In genomic region chr5:18358191-18358590, GRCm38 (mm10) we compare ENCODE assay signal across 7 mouse cellular contexts. TPM values are rescaled to one million over a fixed set of nuclear protein-coding genes. Genes with fewer than 3 reads are reported as not detected.
DNase-seq lines count a peak whose midpoint lies in the region; ATAC-seq lines count a peak whose summit lies in the region.

No protein-coding gene starts in this region.

- H3K27me3 ChIP-seq in hindbrain, embryonic 10.5 days (ENCODE audit: insufficient read depth, poor library complexity, severe bottlenecking), result peaks cover 18% of the 10 kb centered on the region; the same call in 1 of the 2 replicates
- peaks cover 4% of the 10 kb centered on the region; the same call in 1 of the 2 replicates for H3K27me3 ChIP-seq in limb, embryonic 10.5 days (ENCODE audit: low read depth, poor library complexity, severe bottlenecking)
- H3K27me3 ChIP-seq in midbrain, embryonic 16.5 days (ENCODE audit: control insufficient read depth, insufficient read depth, low read depth, low read length), result no peaks in the 10 kb centered on the region

- WGBS in hindbrain, embryonic 10.5 days, result 14% methylated on average over 3 of the region's 3 CpGs
- 15% methylated on average over 3 of the region's 3 CpGs for WGBS in limb, embryonic 10.5 days
- WGBS in midbrain, embryonic 16.5 days, result 7% methylated on average over 3 of the region's 3 CpGs

- no peaks in the 10 kb centered on the region for H3K36me3 ChIP-seq in hindbrain, embryonic 10.5 days
- H3K36me3 ChIP-seq in limb, embryonic 10.5 days, result no peaks in the 10 kb centered on the region
- H3K36me3 ChIP-seq in midbrain, embryonic 16.5 days (ENCODE audit: control insufficient read depth, insufficient read depth, low read length), result no peaks in the 10 kb centered on the region

- peak; percentile 25 to 44 for DNase-seq in urinary bladder, postnatal 36 days (ENCODE audit: low spot score in 2 of 2)
- no peak for DNase-seq in urinary bladder, adult 2 months (ENCODE audit: low spot score)
- peak; percentile 19 for DNase-seq in embryo, embryonic 10 days (ENCODE audit: low spot score)
- peak; percentile 38 for DNase-seq in hindbrain, embryonic 10.5 days (ENCODE audit: low spot score)
- DNase-seq in limb, embryonic 10.5 days (ENCODE audit: low spot score), result peak; percentile 37
- no peak for DNase-seq in thymus, postnatal 10 days (ENCODE audit: low spot score in 2 of 2)

- no peak for ATAC-seq in midbrain, embryonic 16.5 days

- H3K4me2 ChIP-seq in midbrain, embryonic 16.5 days (ENCODE audit: low read length), result peak overlapping the region; percentile 79

- no peak overlapping the region for H3K4me3 ChIP-seq in hindbrain, embryonic 10.5 days
- no peak overlapping the region for H3K4me3 ChIP-seq in limb, embryonic 10.5 days
- H3K4me3 ChIP-seq in midbrain, embryonic 16.5 days (ENCODE audit: low read depth, low read length), result peak overlapping the region; percentile 57

- peaks cover 20% of the 10 kb centered on the region; the same call in 1 of the 2 replicates for H3K4me1 ChIP-seq in hindbrain, embryonic 10.5 days (replicated peaks)
- H3K4me1 ChIP-seq in limb, embryonic 10.5 days, result peaks cover 7% of the 10 kb centered on the region
- peaks cover 16% of the 10 kb centered on the region for H3K4me1 ChIP-seq in midbrain, embryonic 16.5 days (ENCODE audit: control insufficient read depth, insufficient read depth, low read length)

- H3K9ac ChIP-seq in midbrain, embryonic 16.5 days (ENCODE audit: low read depth, low read length), result peak overlapping the region; percentile 77

- H3K27ac ChIP-seq in hindbrain, embryonic 10.5 days, result no peak overlapping the region
- H3K27ac ChIP-seq in limb, embryonic 10.5 days, result no peak overlapping the region
- no peak overlapping the region for H3K27ac ChIP-seq in midbrain, embryonic 16.5 days (ENCODE audit: low read length)

- no peaks in the 10 kb centered on the region for H3K9me3 ChIP-seq in hindbrain, embryonic 10.5 days
- no peaks in the 10 kb centered on the region for H3K9me3 ChIP-seq in limb, embryonic 10.5 days (replicated peaks)
- H3K9me3 ChIP-seq in midbrain, embryonic 16.5 days (replicated peaks; ENCODE audit: control insufficient read depth, low read length, poor library complexity, severe bottlenecking), result no peaks in the 10 kb centered on the region

RNA-seq across cellular contexts. Expression of gene Gnai1, which starts 2.0 kb away (rescaled TPM):
- polyA plus RNA-seq in urinary bladder, adult 2 months (2012; rRNA removed), result 46.6 and 55.5 TPM in 2 replicates
- polyA plus RNA-seq in hindbrain, embryonic 10.5 days (2016; fragmentation: Nextera tagmentation; extraction: Ambion mirVana), result 15.0 and 15.4 TPM in 2 replicates
- polyA plus RNA-seq in limb, embryonic 10.5 days (2016; fragmentation: Nextera tagmentation; extraction: Ambion mirVana), result 15.5 and 16.4 TPM in 2 replicates
- 104 and 109 TPM in 2 replicates for polyA plus RNA-seq in midbrain, embryonic 16.5 days (2015; fragmentation: Nextera tagmentation; extraction: Ambion mirVana)

Comparison
In these comparisons a context has a peak if more than half of its experiments do, and no peak if none do; other contexts are left out.
1. DNase-seq: peak in urinary bladder, postnatal 36 days (2 of 2), embryo, embryonic 10 days (single experiment), hindbrain, embryonic 10.5 days (single experiment) and limb, embryonic 10.5 days (single experiment); none in urinary bladder, adult 2 months (single experiment) and thymus, postnatal 10 days (0 of 2).